Mouse (Mus musculus): ENCODE measurements at regions not wholly inside any gene's neighbourhood (a gene's known extent, or its start where the extent isn't known, plus 50 kb on each side); places are given as distances from the start of the nearest gene placed in this dataset.

GRCm38 (mm10) chr17:47135391-47135790, 125.0 kb upstream of the Ubr2 start:
- no peaks in the 10 kb centered on the region for H3K9me3 ChIP-seq (replicated peaks; ENCODE audit: control insufficient read depth, low read length)
- H3K9ac ChIP-seq (replicated peaks; ENCODE audit: low read depth, low read length): no peak overlapping the region
- no peaks in the 10 kb centered on the region for H3K36me3 ChIP-seq (replicated peaks; ENCODE audit: control insufficient read depth, insufficient read depth, low read length)
- no peak overlapping the region for H3K27ac ChIP-seq (ENCODE audit: low read depth)
- no peak for ATAC-seq (ENCODE audit: insufficient read depth, low read depth)
- no peak for DNase-seq (ENCODE audit: low spot score)
- H3K4me2 ChIP-seq (ENCODE audit: low read depth, low read length): no peak overlapping the region
- no peaks in the 10 kb centered on the region for H3K27me3 ChIP-seq (ENCODE audit: control insufficient read depth, insufficient read depth, low read length)
- no peak overlapping the region for H3K4me3 ChIP-seq (ENCODE audit: low read depth, low read length)
- WGBS: 62% methylated on average over 5 of the region's 5 CpGs
- TF ChIP-seq EP300 (IDR thresholded peaks at IDR 0.05; ENCODE audit: low read depth) (no peak), CTCF (IDR thresholded peaks at IDR 0.05; ENCODE audit: low read depth) (no peak)
- no peaks in the 10 kb centered on the region for H3K4me1 ChIP-seq (ENCODE audit: control insufficient read depth, insufficient read depth)

- no peak overlapping the region for H3K27ac ChIP-seq (ENCODE audit: low read depth)
- 49% methylated on average over 2 of the region's 2 CpGs for WGBS
- H3K9me3 ChIP-seq (replicated peaks; ENCODE audit: control insufficient read depth, low read length): no peaks in the 10 kb centered on the region
- no peaks in the 10 kb centered on the region for H3K4me1 ChIP-seq (ENCODE audit: control insufficient read depth, insufficient read depth)
- H3K9ac ChIP-seq (replicated peaks; ENCODE audit: low read depth, low read length): no peak overlapping the region
- no peak overlapping the region for H3K4me3 ChIP-seq (ENCODE audit: low read depth, low read length)
- TF ChIP-seq EP300 (IDR thresholded peaks at IDR 0.05; ENCODE audit: low read depth) (no peak), CTCF (IDR thresholded peaks at IDR 0.05; ENCODE audit: low read depth) (no peak)
- no peaks in the 10 kb centered on the region for H3K36me3 ChIP-seq (replicated peaks; ENCODE audit: control insufficient read depth, insufficient read depth, low read length)
- no peak overlapping the region for H3K4me2 ChIP-seq (ENCODE audit: low read depth, low read length)
- no peak for DNase-seq (ENCODE audit: low spot score)
- no peaks in the 10 kb centered on the region for H3K27me3 ChIP-seq (ENCODE audit: control insufficient read depth, insufficient read depth, low read length)
- ATAC-seq (ENCODE audit: insufficient read depth, low read depth): no peak
Measured at GRCm38 (mm10) chr17:47133785-47134184, 123.4 kb upstream of the Ubr2 start.

- ATAC-seq (ENCODE audit: insufficient read depth, low read depth) (no peak), DNase-seq (ENCODE audit: low spot score) (no peak)
- TF ChIP-seq EP300 (IDR thresholded peaks at IDR 0.05; ENCODE audit: low read depth) (no peak), CTCF (IDR thresholded peaks at IDR 0.05; ENCODE audit: low read depth) (no peak)
- H3K4me1 ChIP-seq (ENCODE audit: control insufficient read depth, insufficient read depth): no peaks in the 10 kb centered on the region
- WGBS: 49% methylated on average over 3 of the region's 3 CpGs
- no peak overlapping the region for H3K9ac ChIP-seq (replicated peaks; ENCODE audit: low read depth, low read length)
- no peak overlapping the region for H3K4me3 ChIP-seq (ENCODE audit: low read depth, low read length)
- no peaks in the 10 kb centered on the region for H3K9me3 ChIP-seq (replicated peaks; ENCODE audit: control insufficient read depth, low read length)
- H3K27ac ChIP-seq (ENCODE audit: low read depth): no peak overlapping the region
- no peaks in the 10 kb centered on the region for H3K27me3 ChIP-seq (ENCODE audit: control insufficient read depth, insufficient read depth, low read length)
- no peak overlapping the region for H3K4me2 ChIP-seq (ENCODE audit: low read depth, low read length)
- H3K36me3 ChIP-seq (replicated peaks; ENCODE audit: control insufficient read depth, insufficient read depth, low read length): no peaks in the 10 kb centered on the region
Measured at GRCm38 (mm10) chr17:47127571-47127970, 117.2 kb upstream of the Ubr2 start.

- no peak overlapping the region for H3K9ac ChIP-seq (replicated peaks; ENCODE audit: low read depth, low read length)
- ATAC-seq (ENCODE audit: insufficient read depth, low read depth) (no peak), DNase-seq (ENCODE audit: low spot score) (no peak)
- no peaks in the 10 kb centered on the region for H3K36me3 ChIP-seq (replicated peaks; ENCODE audit: control insufficient read depth, insufficient read depth, low read length)
- H3K27me3 ChIP-seq (ENCODE audit: control insufficient read depth, insufficient read depth, low read length): no peaks in the 10 kb centered on the region
- no peak overlapping the region for H3K4me2 ChIP-seq (ENCODE audit: low read depth, low read length)
- no peak for TF ChIP-seq CTCF (IDR thresholded peaks at IDR 0.05; ENCODE audit: low read depth)
- TF ChIP-seq EP300 (IDR thresholded peaks at IDR 0.05; ENCODE audit: low read depth): no peak
- no peak overlapping the region for H3K27ac ChIP-seq (ENCODE audit: low read depth)
- H3K9me3 ChIP-seq (replicated peaks; ENCODE audit: control insufficient read depth, low read length): no peaks in the 10 kb centered on the region
- H3K4me3 ChIP-seq (ENCODE audit: low read depth, low read length): no peak overlapping the region
- H3K4me1 ChIP-seq (ENCODE audit: control insufficient read depth, insufficient read depth): no peaks in the 10 kb centered on the region
- WGBS: 89% methylated on average over 18 of the region's 18 CpGs
Measured at GRCm38 (mm10) chr17:47123576-47123975, 113.2 kb upstream of the Ubr2 start.

GRCm38 (mm10) chr17:47122221-47122620, 111.9 kb upstream of the Ubr2 start:
- Histone ChIP-seq H3K36me3 (replicated peaks; ENCODE audit: control insufficient read depth, insufficient read depth, low read length) (no peaks in the 10 kb centered on the region), H3K27ac (ENCODE audit: low read depth) (no peak overlapping the region), H3K9ac (replicated peaks; ENCODE audit: low read depth, low read length) (no peak overlapping the region), H3K4me1 (ENCODE audit: control insufficient read depth, insufficient read depth) (no peaks in the 10 kb centered on the region), H3K9me3 (replicated peaks; ENCODE audit: control insufficient read depth, low read length) (no peaks in the 10 kb centered on the region), H3K4me2 (ENCODE audit: low read depth, low read length) (no peak overlapping the region), H3K4me3 (ENCODE audit: low read depth, low read length) (no peak overlapping the region), H3K27me3 (ENCODE audit: control insufficient read depth, insufficient read depth, low read length) (no peaks in the 10 kb centered on the region)
- WGBS: 77% methylated on average over 9 of the region's 9 CpGs
- DNase-seq (ENCODE audit: low spot score) (no peak), ATAC-seq (ENCODE audit: insufficient read depth, low read depth) (no peak)
- TF ChIP-seq EP300 (IDR thresholded peaks at IDR 0.05; ENCODE audit: low read depth) (no peak), CTCF (IDR thresholded peaks at IDR 0.05; ENCODE audit: low read depth) (no peak)

GRCm38 (mm10) chr17:47118010-47118409, 107.7 kb upstream of the Ubr2 start:
- H3K4me3 ChIP-seq (ENCODE audit: low read depth, low read length): no peak overlapping the region
- H3K27ac ChIP-seq (ENCODE audit: low read depth): no peak overlapping the region
- DNase-seq (ENCODE audit: low spot score) (no peak), ATAC-seq (ENCODE audit: insufficient read depth, low read depth) (no peak)
- no peaks in the 10 kb centered on the region for H3K4me1 ChIP-seq (ENCODE audit: control insufficient read depth, insufficient read depth)
- H3K9me3 ChIP-seq (replicated peaks; ENCODE audit: control insufficient read depth, low read length): no peaks in the 10 kb centered on the region
- 75% methylated on average over 7 of the region's 7 CpGs for WGBS
- no peak overlapping the region for H3K4me2 ChIP-seq (ENCODE audit: low read depth, low read length)
- H3K36me3 ChIP-seq (replicated peaks; ENCODE audit: control insufficient read depth, insufficient read depth, low read length): no peaks in the 10 kb centered on the region
- H3K9ac ChIP-seq (replicated peaks; ENCODE audit: low read depth, low read length): no peak overlapping the region
- TF ChIP-seq EP300 (IDR thresholded peaks at IDR 0.05; ENCODE audit: low read depth) (no peak), CTCF (IDR thresholded peaks at IDR 0.05; ENCODE audit: low read depth) (no peak)
- H3K27me3 ChIP-seq (ENCODE audit: control insufficient read depth, insufficient read depth, low read length): no peaks in the 10 kb centered on the region
